Mouse (Mus musculus) ES-CJ7 (cell line): ENCODE data around the gene Lipc.
A peak's percentile ranks its signal among the peaks of the same experiment; 100 is the strongest.

Source experiments
- DNase-seq: peaks from one replicate; pipeline ENCODE4 v3.0.0; 2011; ENCODE audit warnings: low read depth, low spot score

The Lipc gene

GRCm38 (mm10) chr9:70818739-70819138 is 133.3 kb downstream of the Lipc start:
- no peak for DNase-seq

DNA sequence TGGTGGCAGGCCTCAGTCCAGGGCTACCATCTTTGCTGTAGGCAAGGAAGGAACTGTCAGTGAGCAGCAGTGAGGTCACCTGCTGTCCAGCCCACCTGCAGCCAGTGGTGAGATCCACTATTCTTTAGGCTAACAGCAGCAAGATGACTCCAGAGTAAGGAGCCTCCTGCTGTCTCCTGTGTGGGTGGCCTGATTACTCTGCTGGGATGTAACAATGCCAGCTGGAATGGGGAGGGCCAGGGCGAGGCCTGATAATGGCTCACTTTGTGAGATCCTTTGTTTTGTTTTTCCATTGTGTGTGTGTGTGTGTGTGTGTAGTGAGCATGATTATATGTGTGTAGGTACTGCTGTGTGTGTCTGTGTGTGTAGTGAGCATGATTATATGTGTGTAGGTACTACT is 134.6 kb downstream of the Lipc start:
- DNase-seq = peak; percentile 89

- DNase-seq = peak; percentile 28
These were observed 135.2 kb downstream of the Lipc start for GRCm38 (mm10) chr9:70816701-70817305.

DNA sequence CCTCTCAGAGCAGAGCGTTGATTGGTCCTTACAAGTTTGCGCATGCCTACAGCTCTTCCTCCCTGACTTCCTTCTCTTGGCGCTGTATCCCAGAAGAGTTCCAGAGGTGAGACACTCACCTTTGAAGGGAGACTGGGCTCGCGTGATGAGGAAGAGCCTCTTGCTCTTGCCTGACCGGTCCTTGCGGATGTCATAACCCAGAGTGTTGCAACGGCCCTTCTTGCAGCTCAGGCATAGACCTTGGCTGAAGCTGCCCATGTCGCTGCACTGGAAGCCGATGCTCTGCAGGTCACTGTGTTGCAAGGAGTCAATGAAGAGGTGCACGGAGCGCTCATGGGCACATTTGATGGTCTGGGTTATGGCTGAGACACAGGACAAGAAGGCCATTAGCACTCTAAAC is 139.5 kb downstream of the Lipc start:
- no peak for DNase-seq

DNA sequence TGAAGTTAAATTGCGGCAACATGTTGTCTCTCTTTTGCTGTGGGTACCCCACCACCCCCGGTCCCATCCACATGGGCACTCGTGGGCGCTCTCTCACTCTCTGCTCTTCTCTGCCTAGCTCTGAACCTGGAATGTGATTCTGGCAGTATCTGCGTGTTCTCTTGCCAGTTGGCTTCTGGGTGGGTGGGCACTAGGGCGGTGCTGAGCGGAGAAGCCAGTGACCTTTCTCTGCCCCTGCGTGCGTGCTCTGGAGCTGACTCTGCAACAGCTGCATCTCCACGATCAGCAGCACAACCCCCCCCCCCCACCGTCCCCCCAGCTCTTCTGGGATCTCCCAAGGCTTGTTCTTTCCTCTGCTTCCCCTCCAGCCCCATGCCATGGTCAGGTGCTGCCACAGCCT is 144.3 kb downstream of the Lipc start:
- no peak for DNase-seq

- DNase-seq = no peak
These were observed 146.0 kb downstream of the Lipc start for GRCm38 (mm10) chr9:70806069-70806468.

- no peak for DNase-seq
These were observed 149.2 kb downstream of the Lipc start for GRCm38 (mm10) chr9:70802816-70803215.

DNA sequence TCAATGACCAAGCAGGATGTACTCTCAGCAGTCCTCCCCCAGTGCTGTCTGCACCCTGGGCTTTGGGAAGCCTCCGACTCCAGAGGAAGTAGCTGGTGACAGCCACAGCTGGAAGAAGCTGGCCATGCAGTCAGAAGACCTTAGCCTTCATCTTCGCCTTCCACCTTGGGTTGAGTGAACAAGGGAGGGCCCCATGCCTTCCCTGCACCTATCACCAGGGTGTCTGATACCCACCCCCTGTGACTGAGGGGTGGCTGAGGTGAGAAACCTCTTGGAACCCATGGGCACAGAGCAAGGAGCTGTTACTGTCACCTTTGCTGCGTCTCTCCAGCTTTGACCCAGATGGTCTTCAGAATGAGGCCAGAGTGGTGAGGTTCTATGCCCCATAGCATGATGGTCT is 150.3 kb downstream of the Lipc start:
- no peak for DNase-seq

DNA sequence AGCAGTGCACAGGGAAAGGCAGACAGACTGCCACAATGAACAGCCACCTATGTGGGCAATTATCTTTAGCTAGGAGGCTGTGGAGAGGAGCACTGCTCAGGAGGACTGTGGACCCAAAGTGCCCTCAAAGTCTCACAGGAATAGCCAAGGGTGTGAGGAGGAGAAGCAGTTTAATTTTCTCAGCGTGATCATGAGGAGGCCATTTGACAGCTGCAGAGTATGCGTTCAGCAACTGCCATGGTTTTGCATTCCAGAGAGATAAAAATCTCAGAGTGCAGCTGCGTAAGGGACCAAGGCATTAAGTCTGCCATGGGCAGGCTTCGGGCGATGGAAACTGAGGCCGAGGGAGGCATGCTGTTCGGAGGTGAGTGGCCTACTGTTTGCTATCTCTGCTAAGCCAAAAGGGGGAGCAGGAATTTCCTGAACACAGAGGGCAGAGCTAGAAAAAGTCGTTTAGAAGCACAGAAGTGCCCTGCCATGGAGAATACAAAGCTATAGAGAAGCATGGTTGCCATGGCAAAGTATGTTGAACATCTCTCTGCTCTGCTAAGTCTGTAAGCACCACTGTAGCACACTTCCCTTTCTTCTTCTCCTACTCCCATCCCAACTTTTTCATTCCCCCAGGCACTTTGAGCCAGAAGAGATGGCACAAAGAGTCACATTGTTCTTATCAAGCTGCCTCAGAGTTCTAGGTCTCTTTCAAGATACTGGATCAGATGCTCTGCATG is 151.3 kb downstream of the Lipc start:
- DNase-seq = no peak

DNA sequence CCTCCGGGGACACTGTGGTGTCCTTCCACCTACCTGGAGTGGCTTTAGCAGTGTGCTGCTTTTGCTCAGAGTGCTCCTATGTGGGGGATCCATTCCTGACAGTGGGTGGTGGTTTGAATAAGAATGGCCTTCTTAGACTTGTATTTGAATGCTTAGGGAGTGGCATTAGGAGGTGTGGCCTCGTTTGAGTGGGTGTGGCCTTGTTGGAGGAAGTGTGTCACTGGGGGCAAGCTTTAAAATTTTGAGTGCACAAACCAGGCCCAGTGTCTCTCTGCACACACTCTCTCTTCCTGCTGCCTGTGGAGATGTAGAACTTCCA is 156.6 kb downstream of the Lipc start:
- peak; percentile 96 for DNase-seq

DNA sequence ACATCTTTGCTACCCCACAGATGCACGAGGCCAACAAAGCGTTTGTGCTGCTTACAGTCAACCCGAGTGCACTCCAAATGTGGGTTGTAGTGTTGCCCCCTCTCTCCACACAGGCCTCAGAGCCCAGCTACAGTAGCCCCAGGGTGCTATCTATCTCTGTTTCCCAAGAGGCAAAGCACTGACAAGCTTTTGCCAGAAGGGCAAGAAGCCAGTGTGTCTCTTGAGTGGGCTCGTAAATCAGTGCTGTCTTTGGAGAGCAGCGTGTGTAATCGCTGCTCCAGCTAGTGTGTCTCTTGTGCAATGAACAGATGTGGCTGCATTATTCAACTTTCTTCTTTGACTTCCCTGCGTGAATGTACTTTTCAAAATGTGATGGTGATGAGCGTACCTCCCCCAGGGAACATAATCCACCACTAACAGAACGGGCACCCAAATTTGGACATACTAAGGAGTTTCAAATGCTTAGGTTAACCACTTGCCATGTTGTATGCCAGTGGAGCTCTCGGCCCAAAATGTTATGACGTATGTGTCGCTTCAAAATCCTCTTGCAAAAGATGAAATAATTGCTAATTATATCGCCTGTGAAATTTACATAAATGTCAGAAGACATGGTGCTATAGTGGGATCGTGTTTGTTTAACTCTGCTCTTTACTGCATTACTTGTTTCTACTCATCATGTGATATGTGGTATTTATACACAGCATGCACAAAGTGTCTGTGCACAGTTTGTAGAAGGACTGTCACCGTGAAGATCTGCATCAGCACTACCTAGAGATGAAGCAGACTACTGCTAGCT is 157.2 kb downstream of the Lipc start:
- no peak for DNase-seq

DNA sequence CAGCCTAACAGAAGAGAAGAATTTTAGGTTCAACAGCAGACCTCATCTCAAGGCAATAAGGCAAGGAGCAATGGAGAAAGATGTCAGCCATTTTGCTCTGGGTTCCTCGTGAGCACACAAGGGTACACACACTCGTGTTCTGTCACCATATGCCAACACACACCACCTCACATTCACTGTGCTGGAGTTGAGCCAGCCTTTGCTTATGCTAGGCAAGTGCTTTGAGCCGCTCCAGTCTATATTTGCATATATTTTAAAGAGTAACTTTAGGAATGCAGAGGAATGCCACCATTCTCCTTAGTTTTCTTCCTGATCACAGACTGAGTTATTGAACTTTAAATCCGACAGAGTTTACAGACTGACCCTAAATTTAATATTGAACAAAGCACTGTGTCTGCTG is 161.4 kb downstream of the Lipc start:
- no peak for DNase-seq

GRCm38 (mm10) chr9:70788705-70789104 is 163.3 kb downstream of the Lipc start:
- DNase-seq = no peak

DNA sequence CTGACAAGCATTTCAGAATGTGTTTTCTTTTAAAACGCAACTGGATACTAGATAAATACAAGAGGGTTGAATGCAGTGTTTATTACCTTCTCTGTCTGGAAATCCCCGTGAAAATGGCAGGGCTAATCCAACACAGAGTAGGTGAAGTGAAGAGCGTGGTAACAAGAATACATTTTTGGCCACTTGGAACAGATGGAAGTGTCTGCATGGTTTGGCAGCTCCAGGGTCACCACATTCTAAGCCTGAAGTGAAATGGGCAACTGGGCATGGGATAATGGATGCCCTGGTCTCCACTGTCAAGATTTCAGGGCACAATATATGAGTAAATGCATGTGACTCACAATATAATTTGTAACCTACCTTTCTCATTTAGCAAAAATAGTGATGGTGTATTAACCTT is 169.8 kb downstream of the Lipc start:
- no peak for DNase-seq

DNA sequence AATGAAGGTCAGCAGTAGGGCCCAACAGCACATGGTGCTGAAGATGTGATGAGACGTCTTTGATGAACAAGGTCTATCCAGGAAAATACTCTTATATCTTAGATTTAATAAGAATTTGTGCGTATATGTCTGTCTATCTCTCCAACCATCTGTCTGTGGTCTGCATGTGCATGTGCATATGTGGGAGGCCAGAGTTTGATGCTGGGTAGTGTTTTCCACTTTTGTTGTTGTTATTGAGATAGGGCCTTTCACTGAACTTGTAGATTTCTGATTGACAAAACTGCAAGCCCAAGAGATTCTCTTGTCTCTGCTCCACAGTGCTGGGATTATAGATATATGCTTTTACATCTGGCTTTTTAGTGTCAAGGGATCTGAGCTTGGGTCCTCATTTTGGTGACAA is 176.5 kb downstream of the Lipc start:
- no peak for DNase-seq

GRCm38 (mm10) chr9:70760974-70761373 is 191.1 kb downstream of the Lipc start:
- no peak for DNase-seq

DNA sequence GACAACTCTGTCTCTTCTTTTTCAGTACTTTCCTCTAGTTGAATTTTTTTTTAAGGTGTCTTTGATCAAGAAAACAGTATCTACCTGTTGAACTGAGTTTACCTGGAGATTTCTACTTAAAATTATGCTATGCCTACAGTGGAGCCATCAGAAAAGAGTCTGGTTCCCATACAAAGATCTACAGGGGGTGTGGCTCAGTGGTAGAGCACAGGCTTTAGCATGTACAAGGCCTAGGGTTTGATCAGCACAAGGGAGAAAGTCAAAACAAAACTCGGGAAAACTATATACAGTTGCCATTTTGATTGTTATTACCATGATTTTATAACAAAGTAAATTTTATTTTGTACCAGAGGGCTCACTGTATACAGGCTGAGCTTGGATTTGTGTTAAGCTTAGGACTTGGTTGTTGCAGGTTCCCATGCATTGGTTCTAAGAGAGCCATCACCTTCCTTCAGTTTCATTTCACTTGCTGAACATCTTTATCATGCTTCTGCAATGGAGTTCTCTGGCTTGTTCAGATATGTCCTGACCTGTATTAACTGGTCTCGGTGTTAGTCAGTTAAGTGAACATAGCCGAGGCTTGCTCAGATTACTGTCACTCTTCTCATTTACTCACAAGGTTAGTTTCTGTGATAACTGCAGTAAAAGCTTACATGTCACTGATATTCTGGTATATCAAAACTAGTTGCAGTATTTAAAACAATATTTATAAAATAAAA is 200.4 kb downstream of the Lipc start:
- DNase-seq = no peak
